Comparison of ENCODE assay signal across 8 mouse cellular contexts in genomic region chr6:138141111-138141592, GRCm38 (mm10). TPM values are rescaled to one million over a fixed set of nuclear protein-coding genes. Genes with fewer than 3 reads are reported as not detected.
DNase-seq lines count a peak whose midpoint lies in the region; ATAC-seq and TF ChIP-seq lines count a peak whose summit lies in the region.

No protein-coding gene starts in this region.

- TF ChIP-seq EP300 in stomach, postnatal 0 days (optimal IDR thresholded peaks at IDR 0.05) = no peak

- H3K27me3 ChIP-seq in forebrain, embryonic 11.5 days (ENCODE audit: control insufficient read depth, insufficient read depth, low read length) = no peaks in the 10 kb centered on the region
- no peaks in the 10 kb centered on the region for H3K27me3 ChIP-seq in stomach, postnatal 0 days (ENCODE audit: control insufficient read depth, insufficient read depth, low read length)

- intact Hi-C loops in heart, postnatal 10 days (cut with DNase I) = no loop called here

- H3K4me2 ChIP-seq in forebrain, embryonic 11.5 days (ENCODE audit: low read depth, low read length, severe bottlenecking) = peak overlapping the region; percentile 57; the same call in 1 of the 2 replicates
- peak overlapping the region; percentile 59 for H3K4me2 ChIP-seq in stomach, postnatal 0 days (replicated peaks; ENCODE audit: low read depth)

- no peak overlapping the region for H3K27ac ChIP-seq in forebrain, embryonic 11.5 days (ENCODE audit: low read depth, low read length)
- peak overlapping the region; percentile 57 for H3K27ac ChIP-seq in macrophage
- H3K27ac ChIP-seq in stomach, postnatal 0 days (replicated peaks) = peak overlapping the region; percentile 91

- 0 out of 2 replicates have a peak overlapping the region, but pooled peaks have one; percentile 40 for H3K4me3 ChIP-seq in forebrain, embryonic 11.5 days (ENCODE audit: low read depth, low read length)
- peak overlapping the region; percentile 54 for H3K4me3 ChIP-seq in macrophage (ENCODE audit: inconsistent target)
- H3K4me3 ChIP-seq in stomach, postnatal 0 days (ENCODE audit: low read depth, low read length) = peak overlapping the region; percentile 55

- no peak for TF ChIP-seq CTCF in stomach, postnatal 0 days (IDR thresholded peaks at IDR 0.05; ENCODE audit: low read depth)

- H3K36me3 ChIP-seq in forebrain, embryonic 11.5 days (ENCODE audit: control insufficient read depth, insufficient read depth, low read length) = no peaks in the 10 kb centered on the region
- H3K36me3 ChIP-seq in macrophage (ENCODE audit: inconsistent target) = 0 out of 2 replicates have a peak, but pooled peaks cover 3% of the 10 kb centered on the region
- H3K36me3 ChIP-seq in stomach, postnatal 0 days (ENCODE audit: control insufficient read depth, insufficient read depth, low read length) = no peaks in the 10 kb centered on the region

- H3K4me1 ChIP-seq in forebrain, embryonic 11.5 days (replicated peaks; ENCODE audit: control insufficient read depth, insufficient read depth, low read length) = peaks cover 6% of the 10 kb centered on the region; the same call in 1 of the 2 replicates
- no peaks in the 10 kb centered on the region; the same call in 1 of the 2 replicates for H3K4me1 ChIP-seq in stomach, postnatal 0 days (replicated peaks; ENCODE audit: control insufficient read depth, insufficient read depth)

- ATAC-seq in forebrain, embryonic 11.5 days (replicated peaks; ENCODE audit: low FRiP score) = peak; percentile 43; the same call in 1 of the 2 replicates
- peak; percentile 91 for ATAC-seq in stomach, postnatal 0 days (ENCODE audit: low FRiP score, low TSS enrichment)

- peaks cover 46% of the 10 kb centered on the region; the same call in 1 of the 2 replicates for H3K79me2 ChIP-seq in macrophage (ENCODE audit: inconsistent target)

- no peaks in the 10 kb centered on the region for H3K9me3 ChIP-seq in forebrain, embryonic 11.5 days (ENCODE audit: control insufficient read depth, low read length)
- no peaks in the 10 kb centered on the region for H3K9me3 ChIP-seq in stomach, postnatal 0 days (ENCODE audit: control insufficient read depth, low read length)

- DNase-seq in adrenal gland, adult 8-10 months = peak; percentile 91
- DNase-seq in forebrain, embryonic 11.5 days (ENCODE audit: low spot score) = no peak
- peak; percentile 59 to 64 for DNase-seq in heart, postnatal 10 days
- peak; percentile 60 to 70 for DNase-seq in kidney, postnatal 25 days
- peak; percentile 83 for DNase-seq in stomach, postnatal 0 days (ENCODE audit: low spot score)
- DNase-seq in layer of hippocampus, adult 8-10 months (ENCODE audit: low spot score in 2 of 2) = no peak
- no peak for DNase-seq in thymus, postnatal 10 days (ENCODE audit: low spot score in 2 of 2)

- no peak overlapping the region for H3K9ac ChIP-seq in forebrain, embryonic 11.5 days (ENCODE audit: low read length)
- peak overlapping the region; percentile 71 for H3K9ac ChIP-seq in stomach, postnatal 0 days (ENCODE audit: low read length)

- WGBS in forebrain, embryonic 11.5 days = 69% methylated on average over 4 of the region's 4 CpGs
- WGBS in macrophage (ENCODE audit: missing documents) = 0% methylated on average over 4 of the region's 4 CpGs
- 24% methylated on average over 4 of the region's 4 CpGs for WGBS in stomach, postnatal 0 days

RNA-seq across cellular contexts. Expression of gene Mgst1, which starts 1.0 kb away (rescaled TPM):
- total RNA-seq in adrenal gland, adult 8-10 months (2022) = 1,000 to 10,000 TPM in 2 of 4 experiments, 100 to 1,000 TPM in 2; 362 to 2,247 (median 1,313) TPM
- polyA plus RNA-seq in forebrain, embryonic 11.5 days (2014; fragmentation: Nextera tagmentation; extraction: Ambion mirVana) = 43.7 and 50.9 TPM in 2 replicates
- total RNA-seq in heart, postnatal 10 days (2021) = 10 to 100 TPM; 24.4 to 45.6 TPM
- total RNA-seq in macrophage (2018; cell fraction: chromatin; rRNA removed) = 10 to 100 TPM in 22 of 26 experiments, 1 to 10 TPM in 4; 6.2 to 49.0 (median 15.4) TPM
- total RNA-seq in macrophage (2018; cell fraction: cytosol; rRNA removed) = 100 to 1,000 TPM; 105 to 360 (median 198) TPM
- 100 to 1,000 TPM in 6 of 26 experiments, 10 to 100 TPM in 20; 29.9 to 185 (median 74.7) TPM for total RNA-seq in macrophage (2018; cell fraction: nucleus; rRNA removed)
- 153 to 274 TPM (median 243 TPM) in 3 replicates for polyA plus RNA-seq in macrophage (2018)
- polyA plus RNA-seq in stomach, postnatal 0 days (2015; fragmentation: Nextera tagmentation; extraction: Ambion mirVana) = 563 and 579 TPM in 2 replicates
- total RNA-seq in layer of hippocampus, adult 8-10 months (2022) = 10 to 100 TPM; 15.7 to 30.7 (median 18.7) TPM

Comparison
In these comparisons a context has a peak if more than half of its experiments do, and no peak if none do; other contexts are left out.
1. DNase-seq: peak in adrenal gland, adult 8-10 months (single experiment), heart, postnatal 10 days (2 of 2), kidney, postnatal 25 days (2 of 2) and stomach, postnatal 0 days (single experiment); none in forebrain, embryonic 11.5 days (single experiment), layer of hippocampus, adult 8-10 months (0 of 2) and thymus, postnatal 10 days (0 of 2).
2. RNA of gene Mgst1, which starts 1.0 kb away (total RNA-seq): 362 to 2,247 TPM in adrenal gland, adult 8-10 months; 24.4 to 45.6 TPM in heart, postnatal 10 days and 15.7 to 30.7 TPM in layer of hippocampus, adult 8-10 months; every median in the first group is over 4 times any median in the second.
3. Peak in every context shown above with its lines, with median percentiles within 50 percentile points of each other: H3K4me3 ChIP-seq.